Mouse (Mus musculus) kidney, postnatal 4 days (tissue): ENCODE results near the gene Scg3.
"Not testable (repeated sequence)": the region's sequence is repeated elsewhere in the genome, so short reads cannot be mapped to it uniquely, and the experiment has no call there.

Source experiments
- DNase-seq, 2 experiments: peaks; one replicate each; pipeline ENCODE4 v3.0.0; 2021; ENCODE audit warnings: mixed read lengths in 2 of 2

Gene Scg3

DNA sequence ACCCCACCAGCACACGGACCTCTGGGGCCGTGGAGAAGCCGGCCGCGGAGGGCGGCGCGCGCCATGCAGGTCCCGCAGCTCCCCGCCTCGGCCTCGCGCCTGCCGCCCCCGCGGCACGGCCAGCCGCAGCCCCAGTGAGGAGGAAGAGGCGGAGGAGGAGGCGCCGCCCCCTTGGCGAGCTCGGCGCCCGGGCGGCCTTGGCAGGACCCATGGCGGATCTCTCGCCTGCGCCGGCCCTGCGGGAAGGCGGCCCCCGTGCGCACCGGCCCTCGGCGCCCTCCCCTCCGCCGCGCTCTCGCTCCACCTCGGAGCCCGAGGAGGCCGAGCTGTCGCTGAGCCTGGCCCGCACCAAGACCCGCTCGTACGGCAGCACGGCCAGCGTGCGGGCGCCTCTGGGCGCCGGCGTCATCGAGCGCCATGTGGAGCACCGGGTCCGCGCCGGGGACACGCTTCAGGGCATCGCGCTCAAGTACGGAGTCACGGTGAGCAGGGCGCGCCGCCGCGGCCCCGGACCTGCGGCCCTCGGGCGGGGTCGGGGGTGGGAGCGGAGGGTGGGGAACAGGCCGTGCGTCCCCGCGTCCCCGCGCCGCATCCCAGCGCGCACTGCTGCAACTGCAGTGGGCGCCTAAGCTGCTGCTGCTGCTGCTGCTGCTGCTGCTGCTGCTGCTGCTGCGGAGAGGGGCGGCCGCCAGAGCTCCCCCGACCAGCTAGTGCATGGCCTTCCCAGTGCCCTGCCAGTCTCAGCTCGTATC is 58.1 kb downstream of the Scg3 start, which contains the start of gene Lysmd2:
TSS of gene Lysmd2 (plus strand) at position 186 of the 752 bp plus-strand sequence.
- peak; percentile 78 to 85 for DNase-seq

DNA sequence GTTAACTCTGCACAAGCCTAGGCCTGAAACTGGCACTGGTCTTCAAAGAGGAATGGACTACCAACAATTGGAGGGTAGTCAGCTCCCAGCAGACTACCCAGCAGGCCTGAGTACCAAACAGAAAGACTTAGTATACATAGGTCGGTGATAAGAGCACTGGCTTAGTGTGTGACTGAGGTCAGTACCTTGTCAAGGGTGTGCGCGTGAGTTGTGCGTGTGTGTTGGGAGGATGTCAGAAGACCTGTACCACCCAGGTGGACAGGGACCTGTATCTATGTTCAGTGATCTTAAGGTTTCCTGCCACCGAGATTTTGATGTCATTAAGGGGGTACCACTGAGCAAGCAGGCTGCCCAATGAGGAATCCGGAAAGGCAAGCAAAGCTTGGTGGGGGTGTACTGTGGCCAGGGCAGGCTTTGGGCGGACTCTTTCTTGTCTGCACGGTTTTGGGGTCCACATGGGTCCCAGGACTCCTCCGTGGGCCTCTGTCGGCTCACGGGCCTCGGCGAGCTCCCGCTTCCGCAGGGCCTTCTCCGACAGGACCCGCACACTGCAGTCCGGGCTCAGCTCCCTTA is 58.8 kb downstream of the Scg3 start:
- peak in 1 of 2 experiments; percentile 7 for DNase-seq

- DNase-seq, result no peak
Measured at GRCm38 (mm10) chr9:75621428-75621827, 62.4 kb downstream of the Scg3 start.

- not testable (repeated sequence) for DNase-seq
Measured at GRCm38 (mm10) chr9:75619761-75620160, 64.1 kb downstream of the Scg3 start.

GRCm38 (mm10) chr9:75618836-75619400 is 64.9 kb downstream of the Scg3 start:
- no peak for DNase-seq

- no peak for DNase-seq
Measured at GRCm38 (mm10) chr9:75616560-75616959, 67.3 kb downstream of the Scg3 start.

DNA sequence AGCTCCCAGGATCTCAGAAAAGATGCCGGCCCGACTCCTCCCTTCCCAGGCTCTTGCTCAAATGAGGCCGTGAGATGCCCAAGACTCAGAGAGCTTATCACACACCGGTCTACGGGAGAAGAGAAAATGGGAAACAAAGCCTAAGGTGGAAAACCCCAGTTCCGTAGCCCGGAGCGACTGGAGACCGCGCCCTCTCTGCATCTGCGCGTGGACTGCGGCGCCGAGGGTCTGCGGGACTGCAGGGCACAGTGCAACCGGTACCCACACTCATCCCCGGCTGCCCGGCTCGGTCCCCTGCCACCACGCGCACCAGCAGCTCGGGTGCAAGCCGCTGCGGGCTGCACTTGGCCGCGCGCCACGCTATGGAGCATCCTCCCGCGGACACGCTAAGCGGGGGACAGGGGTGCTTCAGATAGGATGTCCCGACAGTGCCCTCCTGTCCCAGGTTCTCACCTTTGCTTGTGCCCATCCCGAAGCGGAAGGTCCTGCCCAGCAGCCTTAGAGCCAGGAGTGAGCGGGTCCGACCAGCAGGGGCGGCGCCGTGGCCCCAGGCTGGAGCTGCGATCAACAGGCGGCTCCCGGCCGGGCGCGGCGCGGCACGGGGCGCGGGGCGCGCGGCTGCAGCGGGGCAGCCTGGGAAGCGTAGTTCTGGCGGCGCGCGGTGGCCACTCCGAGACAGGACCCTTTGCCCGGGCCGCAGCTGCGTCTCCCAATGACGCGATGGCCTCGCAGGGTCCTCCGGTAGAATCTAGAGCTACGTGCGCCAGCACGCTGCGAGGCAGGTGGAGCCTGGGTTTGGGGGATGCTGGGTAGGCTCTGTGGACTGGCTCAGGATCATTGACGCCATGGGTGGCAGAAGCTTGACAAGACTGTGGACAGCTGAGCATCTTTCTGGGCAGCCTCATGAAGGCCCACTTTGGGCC is 73.0 kb downstream of the Scg3 start, which contains the start of gene Tmod2:
TSS of gene Tmod2 (minus strand) at position 755 of the 923 bp plus-strand sequence.
- peak; percentile 72 to 79 for DNase-seq

DNA sequence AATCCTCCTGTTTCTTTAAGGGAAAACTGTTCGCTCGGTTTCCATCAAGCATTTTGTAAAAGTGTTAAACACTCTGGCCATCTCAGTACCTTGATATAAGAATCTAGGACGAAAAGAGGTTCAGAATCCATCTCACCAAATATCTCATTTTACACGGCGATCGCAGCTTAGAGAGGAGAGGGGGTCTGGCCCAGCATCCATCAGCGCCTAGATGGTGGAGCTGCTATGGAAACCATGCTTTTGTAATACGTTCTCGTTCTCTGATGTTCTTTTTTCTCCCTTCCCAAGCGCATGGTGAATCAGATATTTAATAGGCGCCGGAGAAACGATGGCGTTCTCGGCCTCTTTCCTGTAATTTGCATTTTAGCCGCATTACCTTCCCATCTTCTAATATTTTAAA is 73.9 kb downstream of the Scg3 start:
- no peak for DNase-seq

DNA sequence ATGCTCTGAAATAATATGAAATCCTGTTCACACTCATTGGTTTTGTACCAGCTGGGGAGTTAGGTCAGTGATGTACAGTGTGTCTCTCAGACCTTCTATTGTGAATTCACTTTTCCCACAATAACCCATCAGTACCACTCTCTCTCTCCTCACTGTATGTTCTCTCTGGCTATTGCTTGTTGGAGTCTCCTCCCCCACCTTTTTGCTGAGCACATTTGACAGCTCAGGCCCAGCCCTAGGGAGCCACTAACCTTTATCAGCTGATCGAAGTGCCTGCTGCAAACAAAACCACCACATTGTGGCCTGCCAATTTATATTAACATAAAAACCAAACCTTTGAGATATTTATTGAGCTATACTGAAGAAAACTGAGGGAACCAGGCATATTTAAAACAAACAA is 74.4 kb downstream of the Scg3 start:
- no peak for DNase-seq

DNA sequence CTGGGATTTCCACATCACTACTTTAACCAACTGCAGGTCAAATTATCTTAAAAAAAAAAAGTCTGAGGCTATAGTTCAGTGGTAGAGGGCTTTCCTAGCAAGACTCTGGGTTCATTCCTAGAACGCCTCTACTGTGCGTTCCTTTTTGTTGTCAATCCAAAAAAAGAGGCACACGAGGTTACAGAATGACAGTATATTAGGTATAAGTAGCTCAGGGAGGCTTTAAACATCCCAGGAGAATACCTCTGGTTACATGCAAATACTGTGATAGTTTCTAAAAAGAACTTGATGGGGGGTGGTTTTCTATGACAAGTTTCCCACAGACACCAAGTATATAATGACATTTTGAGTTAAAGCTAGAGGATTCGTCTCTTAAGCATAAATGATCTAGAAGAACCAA is 76.4 kb downstream of the Scg3 start:
- no peak for DNase-seq

- no peak for DNase-seq
Measured at GRCm38 (mm10) chr9:75601510-75601909, 82.3 kb downstream of the Scg3 start.

DNA sequence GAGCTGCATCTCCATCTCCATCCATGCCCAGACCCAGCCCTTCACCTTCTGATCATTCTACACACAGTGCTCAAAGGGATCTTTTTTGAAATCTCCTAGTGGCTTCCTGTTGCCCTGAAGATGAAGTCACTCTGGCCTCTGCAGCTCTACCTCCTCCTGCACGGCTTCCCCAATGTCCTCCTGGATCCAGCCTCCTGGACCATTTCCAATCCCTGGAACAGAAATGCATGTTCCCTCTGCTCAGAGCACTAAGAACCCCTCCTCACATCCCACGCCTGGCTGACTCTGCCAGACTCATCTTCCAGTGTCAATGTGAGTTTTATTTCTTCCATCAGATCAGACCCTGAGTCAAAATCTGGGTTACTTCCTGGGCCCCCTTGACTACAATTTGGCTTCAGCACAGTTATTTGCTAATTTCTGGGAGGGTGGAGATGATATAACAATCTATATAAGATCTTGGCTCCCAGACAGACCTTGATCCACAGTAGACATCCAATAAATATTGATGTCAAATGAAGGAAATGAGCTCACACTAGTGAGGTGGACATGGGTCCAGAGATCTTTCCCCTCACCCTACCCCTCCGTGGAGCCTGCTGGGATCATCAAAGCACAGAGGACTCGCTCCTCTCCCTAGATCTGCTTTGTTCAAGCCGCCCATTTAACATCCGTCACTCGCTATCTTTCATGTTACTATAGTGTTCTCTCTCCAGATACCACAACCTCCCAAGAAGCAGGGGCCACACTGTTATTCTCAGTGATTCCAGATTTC is 83.5 kb downstream of the Scg3 start:
- no peak for DNase-seq

- DNase-seq, result peak; percentile 18 to 34
Measured at GRCm38 (mm10) chr9:75599191-75599841, 84.5 kb downstream of the Scg3 start.

DNA sequence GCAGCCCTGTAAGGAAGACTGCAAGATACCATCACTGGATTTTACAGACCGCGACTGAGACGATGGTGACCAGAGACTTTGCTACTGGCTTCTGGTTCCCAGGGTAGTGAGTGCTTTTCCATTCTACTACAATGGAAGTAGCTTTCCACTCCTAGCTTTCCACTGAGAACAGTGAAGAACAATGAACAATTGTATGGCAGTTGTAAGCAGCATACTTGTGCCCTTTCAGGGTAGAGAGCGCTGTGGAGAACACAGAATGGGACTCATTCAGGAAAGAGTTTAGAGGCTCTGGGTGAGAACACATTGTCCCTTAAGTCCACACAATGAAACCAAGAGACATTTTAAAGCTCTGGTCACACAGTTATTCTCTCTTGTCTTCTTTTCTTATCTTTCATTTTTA is 86.3 kb downstream of the Scg3 start:
- DNase-seq, result no peak

- DNase-seq, result no peak
Measured at GRCm38 (mm10) chr9:75597036-75597435, 86.8 kb downstream of the Scg3 start.

- no peak for DNase-seq
Measured at GRCm38 (mm10) chr9:75593481-75593880, 90.4 kb downstream of the Scg3 start.
